Mouse (Mus musculus): ENCODE data around the gene Gm10073. TPM values are rescaled to one million over a fixed set of nuclear protein-coding genes. Genes with fewer than 3 reads are reported as not detected.

Gm10073 gene
- polyA plus RNA-seq, 1 experiment = 113 TPM

Other genes starting within 250 kb of the Gm10073 start
- 54.3 and 81.6 TPM in 2 replicates for gene Smpd3, start 235.5 kb downstream of the Gm10073 start, polyA plus RNA-seq (2012; rRNA removed)
- gene Zfp90, start 158.1 kb downstream of the Gm10073 start, polyA plus RNA-seq (2012; rRNA removed) = 1.4 and 1.7 TPM in 2 replicates
- not detected in 2 replicates for gene 6030452D12Rik, start 72.9 kb downstream of the Gm10073 start, polyA plus RNA-seq (2012; rRNA removed)
- gene Cdh3, start 62.6 kb downstream of the Gm10073 start, polyA plus RNA-seq (2012; rRNA removed) = 1.2 and 1.3 TPM in 2 replicates
- gene Cdh1, start 29.9 kb upstream of the Gm10073 start, polyA plus RNA-seq (2012; rRNA removed) = 167 and 291 TPM in 2 replicates
- gene Tango6, start 109.6 kb upstream of the Gm10073 start, polyA plus RNA-seq (2012; rRNA removed) = 1.8 and 2.8 TPM in 2 replicates

Measured in large intestine, adult 2 months (tissue).